Mouse (Mus musculus) intestine, embryonic 15.5 days (tissue): Measurements from ENCODE around the gene Thumpd2. TPM values are rescaled to one million over a fixed set of nuclear protein-coding genes. Genes with fewer than 3 reads are reported as not detected.
A peak's percentile ranks its signal among the peaks of the same experiment; 100 is the strongest.

ENCODE experiments used
- ATAC-seq: fragments of 200-750 bp; cut with Nextera tagmentation; 2 replicates; pipeline ENCODE4 v1.8.0; 2017; ENCODE audit warnings: moderate TSS enrichment, moderate library complexity
- H3K27ac ChIP-seq: fragments of 300-500 bp; sonication (generic); 2 replicates; pipeline ENCODE4 v1.5.1; 2015; ENCODE audit warnings: mild to moderate bottlenecking, inconsistent platforms
- H3K27me3 ChIP-seq: fragments of 300-500 bp; sonication (generic); replicated peaks from 2 replicates; pipeline ENCODE4 v1.6.1; 2015; ENCODE audit warnings: inconsistent platforms
- H3K36me3 ChIP-seq: fragments of 300-500 bp; sonication (generic); 2 replicates; pipeline ENCODE4 v1.6.1; 2015; ENCODE audit warnings: inconsistent platforms
- H3K4me1 ChIP-seq: fragments of 300-500 bp; sonication (generic); replicated peaks from 2 replicates; pipeline ENCODE4 v1.6.1; 2015; ENCODE audit warnings: inconsistent platforms
- H3K4me2 ChIP-seq: fragments of 300-500 bp; sonication (generic); replicated peaks from 2 replicates; pipeline ENCODE4 v1.6.1; 2015; ENCODE audit warnings: mild to moderate bottlenecking, inconsistent platforms
- H3K4me3 ChIP-seq: fragments of 300-500 bp; sonication (generic); replicated peaks from 2 replicates; pipeline ENCODE4 v1.5.1; 2015; ENCODE audit warnings: inconsistent platforms
- H3K9ac ChIP-seq: fragments of 300-500 bp; sonication (generic); 2 replicates; pipeline ENCODE4 v1.6.1; 2015; ENCODE audit warnings: inconsistent platforms
- H3K9me3 ChIP-seq: fragments of 300-500 bp; sonication (generic); 2 replicates; pipeline ENCODE4 v1.6.1; 2016; ENCODE audit warnings: inconsistent platforms
- WGBS: fragments of 180-500 bp; shearing (Covaris S2); methylation state at CpG from one replicate; pipeline ENCODE4 v1.1.7; 2015; 5-methylcytosine and 5-hydroxymethylcytosine counted together
- polyA plus RNA-seq: library from polyadenylated mRNA; unstranded; fragments of >200 nt; fragmentation: Nextera tagmentation; extraction: Ambion mirVana; gene quantifications from 2 replicates; pipeline ENCODE4 v1.2.1, GENCODE M21; 2015

The Thumpd2 gene
- polyA plus RNA-seq, 1 experiment from 2014 or later, result 14.1 TPM

GRCm38 (mm10) chr17:80997226-80997625, 67.7 kb downstream of the Thumpd2 start:
- Histone ChIP-seq H3K4me3 (no peak overlapping the region), H3K4me2 (no peak overlapping the region), H3K27ac (no peak overlapping the region)

GRCm38 (mm10) chr17:80991535-80992127, 73.3 kb downstream of the Thumpd2 start:
- Histone ChIP-seq H3K4me3 (no peak overlapping the region), H3K9ac (no peak overlapping the region), H3K4me2 (no peak overlapping the region), H3K27me3 (no peaks in the 10 kb centered on the region), H3K9me3 (no peaks in the 10 kb centered on the region), H3K27ac (no peak overlapping the region), H3K36me3 (no peaks in the 10 kb centered on the region), H3K4me1 (no peaks in the 10 kb centered on the region)
- no peak for ATAC-seq
- WGBS, result 65% methylated on average over 8 of the region's 8 CpGs

More at GRCm38 (mm10) chr17:80997226-80997625, 67.7 kb downstream of the Thumpd2 start:
- no peak overlapping the region for H3K9ac ChIP-seq
- 49% methylated on average over 2 of the region's 2 CpGs for WGBS
- H3K9me3 ChIP-seq, result no peaks in the 10 kb centered on the region
- H3K4me1 ChIP-seq, result no peaks in the 10 kb centered on the region
- no peaks in the 10 kb centered on the region for H3K27me3 ChIP-seq
- ATAC-seq, result no peak
- H3K36me3 ChIP-seq, result no peaks in the 10 kb centered on the region

GRCm38 (mm10) chr17:80982976-80983375, 81.9 kb downstream of the Thumpd2 start:
- Histone ChIP-seq H3K27ac (no peak overlapping the region), H3K27me3 (no peaks in the 10 kb centered on the region), H3K4me1 (peaks cover 3% of the 10 kb centered on the region; the same call in 1 of the 2 replicates), H3K4me3 (no peak overlapping the region), H3K36me3 (no peaks in the 10 kb centered on the region), H3K9me3 (no peaks in the 10 kb centered on the region), H3K4me2 (no peak overlapping the region), H3K9ac (no peak overlapping the region)
- WGBS, result 79% methylated on average over 10 of the region's 10 CpGs
- ATAC-seq, result no peak

GRCm38 (mm10) chr17:80982412-80982787, 82.5 kb downstream of the Thumpd2 start:
- Histone ChIP-seq H3K4me3 (no peak overlapping the region), H3K27ac (no peak overlapping the region), H3K4me1 (peaks cover 3% of the 10 kb centered on the region; the same call in 1 of the 2 replicates), H3K9ac (no peak overlapping the region), H3K9me3 (no peaks in the 10 kb centered on the region), H3K36me3 (no peaks in the 10 kb centered on the region), H3K27me3 (no peaks in the 10 kb centered on the region), H3K4me2 (no peak overlapping the region)
- 10% methylated on average over 8 of the region's 8 CpGs for WGBS
- ATAC-seq, result peak; percentile 72; the same call in 1 of the 2 replicates

GRCm38 (mm10) chr17:80981721-80982411, 83.0 kb downstream of the Thumpd2 start:
- no peak overlapping the region for H3K4me2 ChIP-seq
- H3K4me1 ChIP-seq, result peaks cover 3% of the 10 kb centered on the region; the same call in 1 of the 2 replicates
- no peak overlapping the region for H3K9ac ChIP-seq
- no peaks in the 10 kb centered on the region for H3K9me3 ChIP-seq
- H3K27me3 ChIP-seq, result no peaks in the 10 kb centered on the region
- H3K4me3 ChIP-seq, result no peak overlapping the region
- ATAC-seq, result peak; percentile 32; the same call in 1 of the 2 replicates
- H3K36me3 ChIP-seq, result no peaks in the 10 kb centered on the region
- WGBS, result 52% methylated on average over 12 of the region's 12 CpGs
- H3K27ac ChIP-seq, result no peak overlapping the region

- no peak for ATAC-seq
- Histone ChIP-seq H3K36me3 (no peaks in the 10 kb centered on the region), H3K4me2 (no peak overlapping the region), H3K9me3 (no peaks in the 10 kb centered on the region), H3K27me3 (no peaks in the 10 kb centered on the region), H3K4me1 (peaks cover 3% of the 10 kb centered on the region; the same call in 1 of the 2 replicates), H3K9ac (no peak overlapping the region), H3K27ac (no peak overlapping the region), H3K4me3 (no peak overlapping the region)
- 79% methylated on average over 10 of the region's 10 CpGs for WGBS
Measured at GRCm38 (mm10) chr17:80980096-80980495, 84.8 kb downstream of the Thumpd2 start.

GRCm38 (mm10) chr17:80977245-80977644, 87.6 kb downstream of the Thumpd2 start:
- H3K4me1 ChIP-seq, result peaks cover 3% of the 10 kb centered on the region; the same call in 1 of the 2 replicates
- H3K27me3 ChIP-seq, result no peaks in the 10 kb centered on the region
- H3K9ac ChIP-seq, result no peak overlapping the region
- H3K27ac ChIP-seq, result no peak overlapping the region
- 71% methylated on average over 5 of the region's 5 CpGs for WGBS
- no peak overlapping the region for H3K4me2 ChIP-seq
- no peaks in the 10 kb centered on the region for H3K36me3 ChIP-seq
- peak; percentile 77; the same call in 1 of the 2 replicates for ATAC-seq
- H3K4me3 ChIP-seq, result no peak overlapping the region
- H3K9me3 ChIP-seq, result no peaks in the 10 kb centered on the region

Other genes with a start within 250 kb of the Thumpd2 start
- 2.6 and 3.4 TPM in 2 replicates for gene Tmem178, start 120.5 kb downstream of the Thumpd2 start, polyA plus RNA-seq